Mouse (Mus musculus) heart, embryonic 10.5 days (tissue): ENCODE data around the gene Flrt1. TPM values are rescaled to one million over a fixed set of nuclear protein-coding genes. Genes with fewer than 3 reads are reported as not detected.
"Not testable (repeated sequence)": the region's sequence is repeated elsewhere in the genome, so short reads cannot be mapped to it uniquely, and the experiment has no call there.

ENCODE experiments used
- DNase-seq: peaks from one replicate; pipeline ENCODE4 v3.0.0-alpha.2; 2017; ENCODE audit warnings: low spot score
- H3K27ac ChIP-seq: fragments of 300-500 bp; sonication (generic); 2 replicates; pipeline ENCODE4 v1.5.1; 2016; ENCODE audit warnings: mild to moderate bottlenecking
- H3K27me3 ChIP-seq: fragments of 300-500 bp; sonication (generic); 2 replicates; pipeline ENCODE4 v1.6.1; 2016; ENCODE audit warnings: mild to moderate bottlenecking; ENCODE audit not compliant: poor library complexity, insufficient read depth, severe bottlenecking
- H3K36me3 ChIP-seq: fragments of 300-500 bp; sonication (generic); 2 replicates; pipeline ENCODE4 v1.6.1; 2016; ENCODE audit warnings: mild to moderate bottlenecking, moderate library complexity
- H3K4me1 ChIP-seq: fragments of 300-500 bp; sonication (generic); 2 replicates; pipeline ENCODE4 v1.6.1; 2016; ENCODE audit warnings: mild to moderate bottlenecking
- H3K4me3 ChIP-seq: fragments of 300-500 bp; sonication (generic); 2 replicates; pipeline ENCODE4 v1.5.1; 2016; ENCODE audit warnings: mild to moderate bottlenecking, moderate library complexity
- H3K9me3 ChIP-seq: fragments of 300-500 bp; sonication (generic); 2 replicates; pipeline ENCODE4 v1.6.1; 2016; ENCODE audit warnings: mild to moderate bottlenecking, moderate library complexity
- WGBS: fragments of 180-500 bp; shearing (Covaris S2); methylation state at CpG from one replicate; pipeline ENCODE4 v1.1.7; 2016; 5-methylcytosine and 5-hydroxymethylcytosine counted together
- polyA plus RNA-seq: library from polyadenylated mRNA; unstranded; fragments of >200 nt; fragmentation: Nextera tagmentation; extraction: Ambion mirVana; gene quantifications from 2 replicates; pipeline ENCODE4 v1.2.1, GENCODE M21; 2016

The Flrt1 gene
- polyA plus RNA-seq, 1 experiment from 2014 or later: 1.0 TPM

- under 1% methylated on average over 72 of the region's 72 CpGs for WGBS
- peaks cover 21% of the 10 kb centered on the region; the same call in 1 of the 2 replicates for H3K27me3 ChIP-seq
- H3K4me3 ChIP-seq: peak within 1 kb of the TSS; percentile 87
- peak within 1 kb of the TSS; percentile 88 for H3K27ac ChIP-seq
- no peaks in the 10 kb centered on the region for H3K36me3 ChIP-seq
- DNase-seq: peak; percentile 92
- no peaks in the 10 kb centered on the region for H3K9me3 ChIP-seq
- H3K4me1 ChIP-seq: peaks cover 33% of the 10 kb centered on the region
Observed at GRCm38 (mm10) chr19:7056248-7057087, 49.1 kb downstream of the Flrt1 start, which contains the start of gene Macrod1. Macrod1 (plus strand) TSS chr19:7056810.

GRCm38 (mm10) chr19:7055173-7055572 lies 50.4 kb downstream of the Flrt1 start:
- Histone ChIP-seq H3K4me3 (no peak overlapping the region), H3K36me3 (no peaks in the 10 kb centered on the region), H3K9me3 (no peaks in the 10 kb centered on the region), H3K4me1 (peaks cover 33% of the 10 kb centered on the region), H3K27me3 (peaks cover 21% of the 10 kb centered on the region; the same call in 1 of the 2 replicates), H3K27ac (no peak overlapping the region)
- no peak for DNase-seq
- 41% methylated on average over 3 of the region's 3 CpGs for WGBS

GRCm38 (mm10) chr19:7054772-7055171 lies 50.8 kb downstream of the Flrt1 start:
- Histone ChIP-seq H3K27me3 (peaks cover 17% of the 10 kb centered on the region; the same call in 1 of the 2 replicates), H3K4me3 (no peak overlapping the region), H3K9me3 (no peaks in the 10 kb centered on the region), H3K27ac (0 out of 2 replicates have a peak overlapping the region, but pooled peaks have one; percentile 25), H3K36me3 (no peaks in the 10 kb centered on the region), H3K4me1 (peaks cover 33% of the 10 kb centered on the region)
- 56% methylated on average over 10 of the region's 10 CpGs for WGBS
- DNase-seq: no peak

- not testable (repeated sequence) for H3K27me3 ChIP-seq, H3K9me3 ChIP-seq, H3K36me3 ChIP-seq, DNase-seq, H3K27ac ChIP-seq, H3K4me3 ChIP-seq
- peaks cover 29% of the 10 kb centered on the region for H3K4me1 ChIP-seq
- WGBS: 87% methylated on average over 4 of the region's 4 CpGs
Observed at GRCm38 (mm10) chr19:7053382-7053781, 52.1 kb downstream of the Flrt1 start.

GRCm38 (mm10) chr19:7044706-7045105 lies 60.8 kb downstream of the Flrt1 start:
- Histone ChIP-seq H3K27me3 (no peaks in the 10 kb centered on the region), H3K9me3 (no peaks in the 10 kb centered on the region), H3K4me1 (peaks cover 14% of the 10 kb centered on the region), H3K4me3 (no peak overlapping the region), H3K36me3 (no peaks in the 10 kb centered on the region), H3K27ac (peak overlapping the region; percentile 77)
- DNase-seq: no peak
- 23% methylated on average over 4 of the region's 4 CpGs for WGBS

GRCm38 (mm10) chr19:7044279-7044678 lies 61.2 kb downstream of the Flrt1 start:
- H3K9me3 ChIP-seq: no peaks in the 10 kb centered on the region
- no peaks in the 10 kb centered on the region for H3K27me3 ChIP-seq
- H3K4me3 ChIP-seq: no peak overlapping the region
- DNase-seq: no peak
- 61% methylated on average over 4 of the region's 4 CpGs for WGBS
- no peaks in the 10 kb centered on the region for H3K36me3 ChIP-seq
- H3K27ac ChIP-seq: peak overlapping the region; percentile 77
- H3K4me1 ChIP-seq: peaks cover 14% of the 10 kb centered on the region

Other genes starting within 250 kb of the Flrt1 start
- gene Ccdc88b, start 247.5 kb downstream of the Flrt1 start, polyA plus RNA-seq: 0.38 and 0.63 TPM in 2 replicates
- gene Trmt112, start 196.0 kb downstream of the Flrt1 start, polyA plus RNA-seq: 89.9 and 116 TPM in 2 replicates
- gene Prdx5, start 195.6 kb downstream of the Flrt1 start, polyA plus RNA-seq: 166 and 169 TPM in 2 replicates
- 23.1 and 29.4 TPM in 2 replicates for gene Esrra, start 183.9 kb downstream of the Flrt1 start, polyA plus RNA-seq
- gene Catsperz, start 180.3 kb downstream of the Flrt1 start, polyA plus RNA-seq: 2.3 and 2.4 TPM in 2 replicates
- 0.25 and 0.32 TPM in 2 replicates for gene Kcnk4, start 171.2 kb downstream of the Flrt1 start, polyA plus RNA-seq
- 61.3 and 62.0 TPM in 2 replicates for gene Bad, start 163.9 kb downstream of the Flrt1 start, polyA plus RNA-seq
- gene Gpr137, start 163.2 kb downstream of the Flrt1 start, polyA plus RNA-seq: 20.3 and 23.3 TPM in 2 replicates
- 169 and 191 TPM in 2 replicates for gene Ppp1r14b, start 130.8 kb downstream of the Flrt1 start, polyA plus RNA-seq
- gene Plcb3, start 129.3 kb downstream of the Flrt1 start, polyA plus RNA-seq: 26.1 and 31.9 TPM in 2 replicates
- 110 and 131 TPM in 2 replicates for gene Fkbp2, start 125.2 kb downstream of the Flrt1 start, polyA plus RNA-seq
- gene Vegfb, start 118.1 kb downstream of the Flrt1 start, polyA plus RNA-seq: 53.0 and 94.1 TPM in 2 replicates
- 24.6 and 29.5 TPM in 2 replicates for gene Dnajc4, start 113.2 kb downstream of the Flrt1 start, polyA plus RNA-seq
- 23.9 and 25.2 TPM in 2 replicates for gene Nudt22, start 109.6 kb downstream of the Flrt1 start, polyA plus RNA-seq
- gene Trpt1, start 109.6 kb downstream of the Flrt1 start, polyA plus RNA-seq: 11.3 and 16.7 TPM in 2 replicates
- 10.6 and 22.7 TPM in 2 replicates for gene Fermt3, start 86.3 kb downstream of the Flrt1 start, polyA plus RNA-seq
- gene Stip1, start 65.8 kb downstream of the Flrt1 start, polyA plus RNA-seq: 320 and 388 TPM in 2 replicates
- gene Macrod1, start 48.9 kb downstream of the Flrt1 start, polyA plus RNA-seq: 8.0 and 12.4 TPM in 2 replicates
- 198 and 212 TPM in 2 replicates for gene Otub1, start 100.6 kb upstream of the Flrt1 start, polyA plus RNA-seq
- gene Cox8a, start 111.9 kb upstream of the Flrt1 start, polyA plus RNA-seq: 1,294 and 1,907 TPM in 2 replicates
- 67.6 and 72.8 TPM in 2 replicates for gene Naa40, start 135.5 kb upstream of the Flrt1 start, polyA plus RNA-seq
- 18.5 and 27.1 TPM in 2 replicates for gene Rcor2, start 161.6 kb upstream of the Flrt1 start, polyA plus RNA-seq
- gene Mark2, start 236.1 kb upstream of the Flrt1 start, polyA plus RNA-seq: 37.4 and 50.6 TPM in 2 replicates